Mouse (Mus musculus) small intestine, adult 2 months (tissue): ENCODE results near the gene Rassf5.

ENCODE experiments used
- CTCF ChIP-seq: fragments of 200-500 bp; IDR thresholded peaks from 2 replicates; pipeline ENCODE4 v1.5.1; 2012; ENCODE audit warnings: low read depth, mild to moderate bottlenecking, control low read depth, inconsistent platforms, low read length, moderate library complexity, mixed read lengths; ENCODE audit not compliant: insufficient replicate concordance, insufficient read length; ENCODE audit errors: extremely low read depth
- POLR2A ChIP-seq: fragments of 200-500 bp; IDR thresholded peaks from 2 replicates; pipeline ENCODE4 v1.6.1; 2012; ENCODE audit warnings: low read depth, mild to moderate bottlenecking, control low read depth, inconsistent platforms, low read length, moderate library complexity

- TF ChIP-seq POLR2A (no peak), CTCF (no peak)
Measured at GRCm38 (mm10) chr1:131242956-131243355, 2.1 kb downstream of the Rassf5 start.
